Mouse (Mus musculus): ENCODE measurements around the gene Ddx18. TPM values are rescaled to one million over a fixed set of nuclear protein-coding genes. Genes with fewer than 3 reads are reported as not detected.

Ddx18 gene
- polyA plus RNA-seq, 1 experiment: 57.7 TPM

GRCm38 (mm10) chr1:121527600-121528398, 40.0 kb downstream of the Ddx18 start:
- Histone ChIP-seq H3K36me3 (ENCODE audit: control insufficient read depth, insufficient read depth) (no peaks in the 10 kb centered on the region), H3K27me3 (ENCODE audit: control insufficient read depth, insufficient read depth, insufficient read length) (peaks cover 15% of the 10 kb centered on the region), H3K79me2 (ENCODE audit: control insufficient read depth, insufficient read depth) (no peaks in the 10 kb centered on the region), H3K79me3 (ENCODE audit: low read depth) (no peaks in the 10 kb centered on the region), H3ac (ENCODE audit: control insufficient read depth, insufficient read length, low read depth) (no peak overlapping the region), H3K4me3 (ENCODE audit: insufficient read depth, poor library complexity, severe bottlenecking) (no peak overlapping the region)
- TF ChIP-seq MAX (IDR thresholded peaks at IDR 0.05): no peak
- no peak for TF ChIP-seq CEBPB (IDR thresholded peaks at IDR 0.05; ENCODE audit: low read depth)
- no peak for TF ChIP-seq MYOG (IDR thresholded peaks at IDR 0.05; ENCODE audit: control insufficient read depth, extremely low read depth, insufficient read length)
- TF ChIP-seq FOSL1 (IDR thresholded peaks at IDR 0.05; ENCODE audit: insufficient read depth, low read length, poor library complexity, severe bottlenecking): no peak
- TF ChIP-seq CTCF (IDR thresholded peaks at IDR 0.05; ENCODE audit: control insufficient read depth, insufficient read depth, insufficient read length): no peak
- no peak for TF ChIP-seq USF1 (IDR thresholded peaks at IDR 0.05; ENCODE audit: low read depth)
- no peak for TF ChIP-seq MYOD1 (IDR thresholded peaks at IDR 0.05; ENCODE audit: control insufficient read depth, insufficient read length, low read depth)

DNA sequence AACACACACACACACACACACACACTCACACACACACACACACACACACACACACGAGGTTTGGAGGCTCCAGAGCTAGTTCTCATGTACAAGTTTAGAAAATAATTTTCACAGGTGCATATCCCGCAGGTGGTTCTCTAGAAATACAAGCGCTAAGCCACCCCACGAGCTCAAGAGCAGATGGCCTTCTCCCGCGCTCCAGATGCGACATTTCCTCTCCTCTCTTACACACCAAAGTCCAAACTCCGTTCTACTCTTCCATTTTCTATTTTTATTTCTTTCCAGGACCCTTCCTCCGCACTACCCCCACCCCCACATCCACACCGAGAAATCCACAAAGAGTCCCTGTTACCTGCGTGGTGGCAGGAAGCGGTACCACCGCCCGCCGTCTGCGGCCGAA, 40.7 kb downstream of the Ddx18 start:
- Histone ChIP-seq H3K36me3 (ENCODE audit: control insufficient read depth, insufficient read depth) (no peaks in the 10 kb centered on the region), H3K4me3 (ENCODE audit: insufficient read depth, poor library complexity, severe bottlenecking) (no peak overlapping the region), H3K79me3 (ENCODE audit: low read depth) (no peaks in the 10 kb centered on the region), H3K27me3 (ENCODE audit: control insufficient read depth, insufficient read depth, insufficient read length) (peaks cover 15% of the 10 kb centered on the region), H3ac (ENCODE audit: control insufficient read depth, insufficient read length, low read depth) (no peak overlapping the region), H3K79me2 (ENCODE audit: control insufficient read depth, insufficient read depth) (no peaks in the 10 kb centered on the region)
- TF ChIP-seq MAX (IDR thresholded peaks at IDR 0.05) (no peak), CTCF (IDR thresholded peaks at IDR 0.05; ENCODE audit: control insufficient read depth, insufficient read depth, insufficient read length) (no peak), MYOD1 (IDR thresholded peaks at IDR 0.05; ENCODE audit: control insufficient read depth, insufficient read length, low read depth) (no peak), USF1 (IDR thresholded peaks at IDR 0.05; ENCODE audit: low read depth) (no peak), CEBPB (IDR thresholded peaks at IDR 0.05; ENCODE audit: low read depth) (no peak)

- TF ChIP-seq MYOG (IDR thresholded peaks at IDR 0.05; ENCODE audit: control insufficient read depth, extremely low read depth, insufficient read length) (no peak), MAX (IDR thresholded peaks at IDR 0.05) (no peak), CTCF (IDR thresholded peaks at IDR 0.05; ENCODE audit: control insufficient read depth, insufficient read depth, insufficient read length) (no peak), CEBPB (IDR thresholded peaks at IDR 0.05; ENCODE audit: low read depth) (no peak), FOSL1 (IDR thresholded peaks at IDR 0.05; ENCODE audit: insufficient read depth, low read length, poor library complexity, severe bottlenecking) (no peak), USF1 (IDR thresholded peaks at IDR 0.05; ENCODE audit: low read depth) (no peak), MYOD1 (IDR thresholded peaks at IDR 0.05; ENCODE audit: control insufficient read depth, insufficient read length, low read depth) (no peak)
- no peak overlapping the region for H3K4me3 ChIP-seq (ENCODE audit: insufficient read depth, poor library complexity, severe bottlenecking)
Observed at GRCm38 (mm10) chr1:121518609-121519008, 49.2 kb downstream of the Ddx18 start.

GRCm38 (mm10) chr1:121511966-121512365, 55.8 kb downstream of the Ddx18 start:
- no peaks in the 10 kb centered on the region for H3K79me2 ChIP-seq (ENCODE audit: control insufficient read depth, insufficient read depth)
- no peaks in the 10 kb centered on the region for H3K36me3 ChIP-seq (ENCODE audit: control insufficient read depth, insufficient read depth)
- TF ChIP-seq MYOG (IDR thresholded peaks at IDR 0.05; ENCODE audit: control insufficient read depth, extremely low read depth, insufficient read length) (no peak), MAX (IDR thresholded peaks at IDR 0.05) (no peak), USF1 (IDR thresholded peaks at IDR 0.05; ENCODE audit: low read depth) (no peak), CTCF (IDR thresholded peaks at IDR 0.05; ENCODE audit: control insufficient read depth, insufficient read depth, insufficient read length) (no peak), FOSL1 (IDR thresholded peaks at IDR 0.05; ENCODE audit: insufficient read depth, low read length, poor library complexity, severe bottlenecking) (no peak), CEBPB (IDR thresholded peaks at IDR 0.05; ENCODE audit: low read depth) (no peak), MYOD1 (IDR thresholded peaks at IDR 0.05; ENCODE audit: control insufficient read depth, insufficient read length, low read depth) (no peak)
- no peak overlapping the region for H3ac ChIP-seq (ENCODE audit: control insufficient read depth, insufficient read length, low read depth)
- no peaks in the 10 kb centered on the region for H3K79me3 ChIP-seq (ENCODE audit: low read depth)
- no peak overlapping the region for H3K4me3 ChIP-seq (ENCODE audit: insufficient read depth, poor library complexity, severe bottlenecking)
- H3K27me3 ChIP-seq (ENCODE audit: control insufficient read depth, insufficient read depth, insufficient read length): no peaks in the 10 kb centered on the region

More at GRCm38 (mm10) chr1:121518609-121519008, 49.2 kb downstream of the Ddx18 start:
- no peaks in the 10 kb centered on the region for H3K27me3 ChIP-seq (ENCODE audit: control insufficient read depth, insufficient read depth, insufficient read length)
- no peaks in the 10 kb centered on the region for H3K79me3 ChIP-seq (ENCODE audit: low read depth)
- no peak overlapping the region for H3ac ChIP-seq (ENCODE audit: control insufficient read depth, insufficient read length, low read depth)
- H3K36me3 ChIP-seq (ENCODE audit: control insufficient read depth, insufficient read depth): no peaks in the 10 kb centered on the region
- H3K79me2 ChIP-seq (ENCODE audit: control insufficient read depth, insufficient read depth): no peaks in the 10 kb centered on the region

DNA sequence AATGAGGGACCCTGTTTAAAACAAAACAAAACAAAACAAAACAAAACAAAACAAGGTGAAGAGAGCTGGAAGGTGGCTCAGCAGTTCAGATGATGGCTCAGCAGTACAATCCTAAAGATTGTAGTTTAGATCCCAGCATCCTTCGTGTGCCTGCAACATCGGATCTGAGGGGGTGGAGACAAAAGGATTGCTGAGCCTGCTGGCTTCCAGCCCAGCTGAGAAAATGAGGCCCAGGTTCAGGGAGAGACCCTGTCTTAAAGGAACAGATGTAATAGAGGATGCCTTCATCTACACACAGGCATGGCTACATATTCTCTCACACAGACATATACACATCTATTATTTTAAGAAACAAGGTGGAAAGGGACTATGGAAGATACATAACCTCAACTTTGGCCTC, 56.6 kb downstream of the Ddx18 start:
- Histone ChIP-seq H3K79me3 (ENCODE audit: low read depth) (no peaks in the 10 kb centered on the region), H3K27me3 (ENCODE audit: control insufficient read depth, insufficient read depth, insufficient read length) (no peaks in the 10 kb centered on the region)
- no peak for TF ChIP-seq CEBPB (IDR thresholded peaks at IDR 0.05; ENCODE audit: low read depth)
- no peak for TF ChIP-seq USF1 (IDR thresholded peaks at IDR 0.05; ENCODE audit: low read depth)
- no peak for TF ChIP-seq CTCF (IDR thresholded peaks at IDR 0.05; ENCODE audit: control insufficient read depth, insufficient read depth, insufficient read length)
- no peak for TF ChIP-seq MYOG (IDR thresholded peaks at IDR 0.05; ENCODE audit: control insufficient read depth, extremely low read depth, insufficient read length)
- TF ChIP-seq MYOD1 (IDR thresholded peaks at IDR 0.05; ENCODE audit: control insufficient read depth, insufficient read length, low read depth): no peak
- no peak for TF ChIP-seq MAX (IDR thresholded peaks at IDR 0.05)
- TF ChIP-seq FOSL1 (IDR thresholded peaks at IDR 0.05; ENCODE audit: insufficient read depth, low read length, poor library complexity, severe bottlenecking): no peak

More for the DNA sequence above, 56.6 kb downstream of the Ddx18 start:
- Histone ChIP-seq H3ac (ENCODE audit: control insufficient read depth, insufficient read length, low read depth) (no peak overlapping the region), H3K79me2 (ENCODE audit: control insufficient read depth, insufficient read depth) (no peaks in the 10 kb centered on the region), H3K4me3 (ENCODE audit: insufficient read depth, poor library complexity, severe bottlenecking) (no peak overlapping the region), H3K36me3 (ENCODE audit: control insufficient read depth, insufficient read depth) (no peaks in the 10 kb centered on the region)

Measured in C2C12 (cell line).